Mouse (Mus musculus): Measurements from ENCODE around the gene Aqp11.

The Aqp11 gene

GRCm38 (mm10) chr7:97701106-97701505 lies 37.0 kb downstream of the Aqp11 start:
- no peak for DNase-seq

- DNase-seq: no peak
Observed at GRCm38 (mm10) chr7:97700173-97700572, 37.9 kb downstream of the Aqp11 start.

GRCm38 (mm10) chr7:97696506-97697254 lies 41.4 kb downstream of the Aqp11 start, which contains the start of gene Clns1a:
Gene Clns1a (plus strand): TSS chr7:97696634.
- DNase-seq: peak; percentile 95

GRCm38 (mm10) chr7:97696133-97696505 lies 42.0 kb downstream of the Aqp11 start:
- DNase-seq: peak; percentile 47

- no peak for DNase-seq
Observed at GRCm38 (mm10) chr7:97695441-97695840, 42.6 kb downstream of the Aqp11 start.

GRCm38 (mm10) chr7:97687831-97688230 lies 50.3 kb downstream of the Aqp11 start:
- no peak for DNase-seq

GRCm38 (mm10) chr7:97679239-97679638 lies 58.9 kb downstream of the Aqp11 start:
- DNase-seq: no peak

Data from kidney, postnatal 10 days (tissue).